Mouse (Mus musculus): ENCODE data around the gene Qars. TPM values are rescaled to one million over a fixed set of nuclear protein-coding genes. Genes with fewer than 3 reads are reported as not detected.

Gene Qars
- polyA plus RNA-seq, 1 experiment from 2014 or later, result 95.8 TPM

Other genes with a start within 250 kb of the Qars start
- 128 and 197 TPM in 2 replicates for gene Dag1, start 243.7 kb upstream of the Qars start, polyA plus RNA-seq (2016; fragmentation: Nextera tagmentation; extraction: Ambion mirVana)
- gene Nicn1, start 217.3 kb upstream of the Qars start, polyA plus RNA-seq (2016; fragmentation: Nextera tagmentation; extraction: Ambion mirVana), result 21.4 and 24.2 TPM in 2 replicates
- gene Amt, start 210.9 kb upstream of the Qars start, polyA plus RNA-seq (2016; fragmentation: Nextera tagmentation; extraction: Ambion mirVana), result 15.3 and 16.1 TPM in 2 replicates
- gene Rhoa, start 201.6 kb upstream of the Qars start, polyA plus RNA-seq (2016; fragmentation: Nextera tagmentation; extraction: Ambion mirVana), result 277 and 285 TPM in 2 replicates
- gene Tcta, start 201.5 kb upstream of the Qars start, polyA plus RNA-seq (2016; fragmentation: Nextera tagmentation; extraction: Ambion mirVana), result 28.2 and 30.3 TPM in 2 replicates
- gene Gpx1, start 168.8 kb upstream of the Qars start, polyA plus RNA-seq (2016; fragmentation: Nextera tagmentation; extraction: Ambion mirVana), result 1,031 and 1,079 TPM in 2 replicates
- 114 and 122 TPM in 2 replicates for gene Usp4, start 159.9 kb upstream of the Qars start, polyA plus RNA-seq (2016; fragmentation: Nextera tagmentation; extraction: Ambion mirVana)
- gene 1700102P08Rik, start 114.9 kb upstream of the Qars start, polyA plus RNA-seq (2016; fragmentation: Nextera tagmentation; extraction: Ambion mirVana), result 0.34 TPM in 2 replicates
- 1.1 and 1.5 TPM in 2 replicates for gene Ccdc36, start 79.2 kb upstream of the Qars start, polyA plus RNA-seq (2016; fragmentation: Nextera tagmentation; extraction: Ambion mirVana)
- gene BC048562, start 71.2 kb upstream of the Qars start, polyA plus RNA-seq (2016; fragmentation: Nextera tagmentation; extraction: Ambion mirVana), result not detected in 2 replicates
- gene Ccdc71, start 47.2 kb upstream of the Qars start, polyA plus RNA-seq (2016; fragmentation: Nextera tagmentation; extraction: Ambion mirVana), result 46.6 and 61.1 TPM in 2 replicates
- gene Klhdc8b, start 46.1 kb upstream of the Qars start, polyA plus RNA-seq (2016; fragmentation: Nextera tagmentation; extraction: Ambion mirVana), result 86.8 and 106 TPM in 2 replicates
- gene Lamb2, start 28.0 kb upstream of the Qars start, polyA plus RNA-seq (2016; fragmentation: Nextera tagmentation; extraction: Ambion mirVana), result 46.3 and 57.4 TPM in 2 replicates
- 78.6 and 84.1 TPM in 2 replicates for gene Usp19, start 17.1 kb upstream of the Qars start, polyA plus RNA-seq (2016; fragmentation: Nextera tagmentation; extraction: Ambion mirVana)
- 117 and 129 TPM in 2 replicates for gene Qrich1, start 9.1 kb downstream of the Qars start, polyA plus RNA-seq (2016; fragmentation: Nextera tagmentation; extraction: Ambion mirVana)
- gene Impdh2, start 52.6 kb downstream of the Qars start, polyA plus RNA-seq (2016; fragmentation: Nextera tagmentation; extraction: Ambion mirVana), result 155 and 194 TPM in 2 replicates
- gene Ndufaf3, start 59.7 kb downstream of the Qars start, polyA plus RNA-seq (2016; fragmentation: Nextera tagmentation; extraction: Ambion mirVana), result 50.5 and 58.6 TPM in 2 replicates
- 106 and 122 TPM in 2 replicates for gene Dalrd3, start 62.2 kb downstream of the Qars start, polyA plus RNA-seq (2016; fragmentation: Nextera tagmentation; extraction: Ambion mirVana)
- gene Wdr6, start 71.0 kb downstream of the Qars start, polyA plus RNA-seq (2016; fragmentation: Nextera tagmentation; extraction: Ambion mirVana), result 99.6 and 105 TPM in 2 replicates
- 13.2 and 20.6 TPM in 2 replicates for gene P4htm, start 90.0 kb downstream of the Qars start, polyA plus RNA-seq (2016; fragmentation: Nextera tagmentation; extraction: Ambion mirVana)
- 50.3 and 52.0 TPM in 2 replicates for gene Arih2, start 141.7 kb downstream of the Qars start, polyA plus RNA-seq (2016; fragmentation: Nextera tagmentation; extraction: Ambion mirVana)
- 53.0 and 53.7 TPM in 2 replicates for gene Slc25a20, start 154.4 kb downstream of the Qars start, polyA plus RNA-seq (2016; fragmentation: Nextera tagmentation; extraction: Ambion mirVana)
- 26.5 and 29.1 TPM in 2 replicates for gene Prkar2a, start 181.6 kb downstream of the Qars start, polyA plus RNA-seq (2016; fragmentation: Nextera tagmentation; extraction: Ambion mirVana)

Measured in heart, embryonic 10.5 days (tissue).